Mouse (Mus musculus): Measurements from ENCODE around the gene Opa3. TPM values are rescaled to one million over a fixed set of nuclear protein-coding genes. Genes with fewer than 3 reads are reported as not detected.

Gene Opa3
- total and polyA plus RNA-seq, 3 experiments = 8.4 to 15.2 (median 14.2) TPM

DNA sequence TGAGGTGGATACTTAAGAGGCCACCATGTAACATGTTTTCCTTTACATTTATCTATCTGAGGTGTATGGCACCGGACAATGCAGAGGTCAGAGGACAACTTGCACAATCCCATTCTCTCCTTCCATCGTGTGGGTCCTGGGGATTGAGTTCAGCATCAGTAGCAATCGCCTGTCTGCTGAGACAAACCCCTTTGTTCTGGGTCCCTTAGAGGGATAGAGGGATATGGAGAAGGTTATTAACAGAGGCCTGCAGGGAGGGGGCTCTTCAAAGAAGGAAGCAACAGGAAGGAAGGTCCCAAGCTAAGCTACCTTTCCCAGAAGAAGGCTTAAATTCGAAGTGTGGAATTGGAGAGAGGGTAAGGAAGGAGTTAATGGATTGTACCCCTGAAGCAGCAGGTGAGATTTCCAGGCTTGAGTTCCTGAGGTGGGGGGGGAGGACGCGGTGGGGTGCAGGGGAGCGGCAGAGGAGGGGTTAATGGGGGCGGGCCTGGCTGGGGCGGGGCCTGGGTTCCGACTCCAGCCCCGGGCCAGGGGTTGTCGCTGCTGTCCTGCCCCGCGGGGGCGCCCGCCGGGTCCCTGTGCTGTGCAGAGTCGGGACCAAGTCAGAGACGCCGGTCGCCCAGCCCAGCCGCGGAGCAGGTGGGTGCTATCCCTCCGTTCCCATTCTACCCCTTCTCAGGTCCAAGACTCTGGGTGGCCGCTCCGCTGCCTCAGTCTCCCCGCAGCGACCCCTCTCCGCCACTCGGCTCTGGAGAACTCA is 16.0 kb upstream of the Opa3 start, which contains the start of gene Gpr4:
Gene Gpr4, plus strand, starts transcription at position 543 of the 760 bp plus-strand sequence.
- H3K36me3 ChIP-seq (replicated peaks) = no peaks in the 10 kb centered on the region
- ATAC-seq (ENCODE audit: extremely low read depth, insufficient number of reproducible peaks, low FRiP score, poor library complexity, severe bottlenecking) = no peak
- TF ChIP-seq TAL1 (conservative IDR thresholded peaks at IDR 0.05; ENCODE audit: low read depth, low read length) = no peak
- TF ChIP-seq GATA1 (IDR thresholded peaks at IDR 0.05; ENCODE audit: borderline replicate concordance, low read length) = no peak
- no peak for TF ChIP-seq POLR2AphosphoS5 (IDR thresholded peaks at IDR 0.05; ENCODE audit: insufficient replicate concordance, low read depth, low read length)
- TF ChIP-seq GATA2 (IDR thresholded peaks at IDR 0.05; ENCODE audit: borderline replicate concordance, low read depth, low read length) = no peak
- no peak for TF ChIP-seq CTCF (IDR thresholded peaks at IDR 0.05; ENCODE audit: low read depth, low read length)
- H3K4me3 ChIP-seq (ENCODE audit: low read depth, low read length) = no peak within 1 kb of the TSS; the same call in 1 of the 2 replicates
- no peak for DNase-seq (ENCODE audit: low spot score)
- H3K9me3 ChIP-seq (replicated peaks) = peaks cover 6% of the 10 kb centered on the region
- peaks cover 33% of the 10 kb centered on the region for H3K27me3 ChIP-seq (ENCODE audit: insufficient read depth, low read length)
- H3K4me1 ChIP-seq (ENCODE audit: insufficient read depth, low read depth, low read length) = peaks cover 15% of the 10 kb centered on the region

DNA sequence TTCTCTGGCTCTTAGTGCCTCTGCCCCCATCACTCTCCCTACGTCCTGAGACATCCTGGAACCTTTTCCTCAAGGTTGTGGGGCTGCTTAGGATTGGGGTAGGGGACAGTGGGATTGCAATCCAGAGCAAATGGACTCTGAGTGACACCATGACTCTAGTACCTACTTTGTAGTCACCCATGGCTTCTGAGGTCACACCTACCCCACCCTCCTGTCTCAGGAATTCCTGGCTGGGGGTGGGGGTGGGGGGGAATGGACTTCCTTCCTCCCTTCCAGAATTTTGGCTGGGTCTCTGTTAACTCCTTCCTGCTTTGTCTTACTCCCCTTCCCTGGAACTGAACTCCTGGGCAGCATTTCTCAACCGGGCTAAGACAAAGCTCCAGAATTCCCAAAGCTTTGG is 14.7 kb upstream of the Opa3 start:
- H3K4me1 ChIP-seq (ENCODE audit: insufficient read depth, low read depth, low read length) = peaks cover 22% of the 10 kb centered on the region
- peaks cover 39% of the 10 kb centered on the region for H3K27me3 ChIP-seq (ENCODE audit: insufficient read depth, low read length)
- DNase-seq (ENCODE audit: low spot score) (no peak), ATAC-seq (ENCODE audit: extremely low read depth, insufficient number of reproducible peaks, low FRiP score, poor library complexity, severe bottlenecking) (no peak)
- TF ChIP-seq GATA1 (IDR thresholded peaks at IDR 0.05; ENCODE audit: borderline replicate concordance, low read length) (no peak), CTCF (IDR thresholded peaks at IDR 0.05; ENCODE audit: low read depth, low read length) (no peak), TAL1 (conservative IDR thresholded peaks at IDR 0.05; ENCODE audit: low read depth, low read length) (no peak), POLR2AphosphoS5 (IDR thresholded peaks at IDR 0.05; ENCODE audit: insufficient replicate concordance, low read depth, low read length) (no peak), GATA2 (IDR thresholded peaks at IDR 0.05; ENCODE audit: borderline replicate concordance, low read depth, low read length) (no peak)
- peaks cover 6% of the 10 kb centered on the region for H3K9me3 ChIP-seq (replicated peaks)
- no peak overlapping the region for H3K4me3 ChIP-seq (ENCODE audit: low read depth, low read length)
- no peaks in the 10 kb centered on the region for H3K36me3 ChIP-seq (replicated peaks)

DNA sequence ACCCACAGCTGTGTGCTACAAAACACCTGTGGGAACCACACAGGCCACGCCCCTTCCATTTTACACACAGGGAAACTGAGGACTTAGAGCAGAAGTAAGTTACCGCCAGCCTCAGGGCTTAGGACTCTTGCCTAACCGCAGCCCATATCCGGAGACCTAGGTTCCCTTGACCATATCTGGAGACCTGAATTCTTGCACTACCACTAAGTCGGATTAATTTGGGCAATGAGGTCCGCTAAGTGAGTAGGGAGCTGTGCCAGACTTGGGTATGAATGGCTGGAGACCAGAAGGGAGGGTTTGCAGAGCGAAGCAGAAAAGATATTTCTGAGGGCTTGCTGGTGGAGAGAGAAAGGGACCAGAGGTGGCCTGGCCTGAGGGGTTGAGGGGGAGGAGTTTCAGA is 13.8 kb upstream of the Opa3 start:
- no peak for ATAC-seq (ENCODE audit: extremely low read depth, insufficient number of reproducible peaks, low FRiP score, poor library complexity, severe bottlenecking)
- TF ChIP-seq GATA1 (IDR thresholded peaks at IDR 0.05; ENCODE audit: borderline replicate concordance, low read length) (no peak), TAL1 (conservative IDR thresholded peaks at IDR 0.05; ENCODE audit: low read depth, low read length) (no peak), GATA2 (IDR thresholded peaks at IDR 0.05; ENCODE audit: borderline replicate concordance, low read depth, low read length) (no peak), CTCF (IDR thresholded peaks at IDR 0.05; ENCODE audit: low read depth, low read length) (no peak), POLR2AphosphoS5 (IDR thresholded peaks at IDR 0.05; ENCODE audit: insufficient replicate concordance, low read depth, low read length) (no peak)
- peaks cover 42% of the 10 kb centered on the region for H3K27me3 ChIP-seq (ENCODE audit: insufficient read depth, low read length)

DNA sequence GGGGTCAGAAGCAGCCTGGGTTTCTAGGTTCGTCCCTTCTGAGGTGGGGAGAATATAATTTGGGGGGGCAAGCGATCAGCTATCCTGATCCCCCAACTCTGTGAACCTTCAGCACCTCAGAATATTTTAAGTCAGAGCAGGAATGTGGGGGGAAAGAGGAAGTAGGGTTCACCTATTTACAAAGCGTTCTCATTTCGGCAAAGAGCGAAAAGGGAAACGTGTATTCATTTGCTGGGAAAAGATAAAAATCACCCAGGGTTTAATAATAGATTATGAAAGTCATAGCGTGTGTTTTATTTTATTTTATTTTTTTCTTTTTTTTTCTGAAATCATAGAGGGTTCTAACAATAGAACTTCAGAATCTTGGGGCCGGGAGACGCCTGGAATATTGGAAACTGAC is 13.2 kb upstream of the Opa3 start:
- H3K27me3 ChIP-seq (ENCODE audit: insufficient read depth, low read length) = peaks cover 42% of the 10 kb centered on the region
- peaks cover 4% of the 10 kb centered on the region for H3K9me3 ChIP-seq (replicated peaks)
- H3K4me1 ChIP-seq (ENCODE audit: insufficient read depth, low read depth, low read length) = peaks cover 22% of the 10 kb centered on the region
- TF ChIP-seq GATA1 (IDR thresholded peaks at IDR 0.05; ENCODE audit: borderline replicate concordance, low read length) (no peak), TAL1 (conservative IDR thresholded peaks at IDR 0.05; ENCODE audit: low read depth, low read length) (no peak), CTCF (IDR thresholded peaks at IDR 0.05; ENCODE audit: low read depth, low read length) (no peak), POLR2AphosphoS5 (IDR thresholded peaks at IDR 0.05; ENCODE audit: insufficient replicate concordance, low read depth, low read length) (no peak), GATA2 (IDR thresholded peaks at IDR 0.05; ENCODE audit: borderline replicate concordance, low read depth, low read length) (no peak)
- no peak overlapping the region for H3K4me3 ChIP-seq (ENCODE audit: low read depth, low read length)
- no peaks in the 10 kb centered on the region for H3K36me3 ChIP-seq (replicated peaks)
- ATAC-seq (ENCODE audit: extremely low read depth, insufficient number of reproducible peaks, low FRiP score, poor library complexity, severe bottlenecking) (no peak), DNase-seq (ENCODE audit: low spot score) (no peak)

More for the DNA sequence above, 13.8 kb upstream of the Opa3 start:
- Histone ChIP-seq H3K9me3 (replicated peaks) (peaks cover 6% of the 10 kb centered on the region), H3K36me3 (replicated peaks) (no peaks in the 10 kb centered on the region), H3K4me1 (ENCODE audit: insufficient read depth, low read depth, low read length) (peaks cover 22% of the 10 kb centered on the region), H3K4me3 (ENCODE audit: low read depth, low read length) (no peak overlapping the region)
- no peak for DNase-seq (ENCODE audit: low spot score)

DNA sequence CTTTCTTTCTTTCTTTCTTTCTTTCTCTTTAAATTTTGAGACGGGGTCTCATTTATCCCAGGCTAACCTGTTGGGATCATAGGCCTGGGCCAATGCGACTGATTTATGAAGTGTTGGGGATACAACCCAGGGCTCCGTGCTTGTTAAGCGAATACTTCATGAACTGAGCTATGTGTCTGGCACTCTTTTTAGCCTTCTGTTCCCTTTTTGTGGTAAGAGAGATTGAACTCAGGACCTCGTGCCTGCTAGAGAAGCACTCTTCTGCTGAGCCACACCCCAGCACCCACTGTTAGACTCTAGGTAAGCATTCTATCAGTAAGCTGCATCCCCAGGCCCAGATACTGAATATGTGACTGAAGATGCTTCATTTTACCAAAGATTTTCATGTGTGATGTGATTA is 10.6 kb upstream of the Opa3 start:
- H3K9me3 ChIP-seq (replicated peaks) = no peaks in the 10 kb centered on the region
- H3K36me3 ChIP-seq (replicated peaks) = peaks cover 6% of the 10 kb centered on the region
- DNase-seq (ENCODE audit: low spot score) (no peak), ATAC-seq (ENCODE audit: extremely low read depth, insufficient number of reproducible peaks, low FRiP score, poor library complexity, severe bottlenecking) (no peak)
- peaks cover 22% of the 10 kb centered on the region for H3K4me1 ChIP-seq (ENCODE audit: insufficient read depth, low read depth, low read length)
- no peak overlapping the region for H3K4me3 ChIP-seq (ENCODE audit: low read depth, low read length)
- TF ChIP-seq GATA2 (IDR thresholded peaks at IDR 0.05; ENCODE audit: borderline replicate concordance, low read depth, low read length) (no peak), POLR2AphosphoS5 (IDR thresholded peaks at IDR 0.05; ENCODE audit: insufficient replicate concordance, low read depth, low read length) (no peak), CTCF (IDR thresholded peaks at IDR 0.05; ENCODE audit: low read depth, low read length) (no peak), TAL1 (conservative IDR thresholded peaks at IDR 0.05; ENCODE audit: low read depth, low read length) (no peak), GATA1 (IDR thresholded peaks at IDR 0.05; ENCODE audit: borderline replicate concordance, low read length) (no peak)
- H3K27me3 ChIP-seq (ENCODE audit: insufficient read depth, low read length) = peaks cover 35% of the 10 kb centered on the region

DNA sequence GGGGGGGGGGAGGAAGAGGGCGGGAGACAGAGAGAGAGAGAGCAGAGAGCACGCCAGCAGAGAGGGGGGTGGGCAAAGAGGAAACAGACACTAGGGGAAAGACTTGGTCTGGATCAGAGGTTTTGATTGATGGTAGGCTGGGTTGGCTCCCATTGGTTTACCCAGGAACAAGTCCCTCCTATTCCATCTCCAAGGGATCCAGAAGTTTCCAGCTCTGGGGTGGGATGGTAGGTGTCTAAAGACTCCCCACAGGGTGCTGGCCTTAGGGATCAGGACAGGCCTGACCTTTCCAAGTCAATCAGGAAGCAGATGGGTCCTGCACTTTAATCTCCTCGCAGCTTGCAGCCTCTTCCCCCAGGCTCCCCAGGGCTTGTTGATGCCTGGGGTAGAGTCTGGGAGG is 10.2 kb upstream of the Opa3 start:
- no peak overlapping the region for H3K4me3 ChIP-seq (ENCODE audit: low read depth, low read length)
- peaks cover 22% of the 10 kb centered on the region for H3K4me1 ChIP-seq (ENCODE audit: insufficient read depth, low read depth, low read length)
- H3K27me3 ChIP-seq (ENCODE audit: insufficient read depth, low read length) = peaks cover 32% of the 10 kb centered on the region
- no peaks in the 10 kb centered on the region for H3K9me3 ChIP-seq (replicated peaks)
- DNase-seq (ENCODE audit: low spot score) = no peak
- peaks cover 10% of the 10 kb centered on the region for H3K36me3 ChIP-seq (replicated peaks)
- no peak for ATAC-seq (ENCODE audit: extremely low read depth, insufficient number of reproducible peaks, low FRiP score, poor library complexity, severe bottlenecking)
- TF ChIP-seq POLR2AphosphoS5 (IDR thresholded peaks at IDR 0.05; ENCODE audit: insufficient replicate concordance, low read depth, low read length) = no peak
- no peak for TF ChIP-seq GATA1 (IDR thresholded peaks at IDR 0.05; ENCODE audit: borderline replicate concordance, low read length)
- no peak for TF ChIP-seq GATA2 (IDR thresholded peaks at IDR 0.05; ENCODE audit: borderline replicate concordance, low read depth, low read length)
- no peak for TF ChIP-seq CTCF (IDR thresholded peaks at IDR 0.05; ENCODE audit: low read depth, low read length)
- TF ChIP-seq TAL1 (conservative IDR thresholded peaks at IDR 0.05; ENCODE audit: low read depth, low read length) = no peak
